Mouse (Mus musculus): ENCODE data around the gene Ntn1. TPM values are rescaled to one million over a fixed set of nuclear protein-coding genes. Genes with fewer than 3 reads are reported as not detected.
A peak's percentile ranks its signal among the peaks of the same experiment; 100 is the strongest.

Gene Ntn1
- total and polyA plus RNA-seq, 3 experiments = 9.9 to 19.9 (median 16.1) TPM

DNA sequence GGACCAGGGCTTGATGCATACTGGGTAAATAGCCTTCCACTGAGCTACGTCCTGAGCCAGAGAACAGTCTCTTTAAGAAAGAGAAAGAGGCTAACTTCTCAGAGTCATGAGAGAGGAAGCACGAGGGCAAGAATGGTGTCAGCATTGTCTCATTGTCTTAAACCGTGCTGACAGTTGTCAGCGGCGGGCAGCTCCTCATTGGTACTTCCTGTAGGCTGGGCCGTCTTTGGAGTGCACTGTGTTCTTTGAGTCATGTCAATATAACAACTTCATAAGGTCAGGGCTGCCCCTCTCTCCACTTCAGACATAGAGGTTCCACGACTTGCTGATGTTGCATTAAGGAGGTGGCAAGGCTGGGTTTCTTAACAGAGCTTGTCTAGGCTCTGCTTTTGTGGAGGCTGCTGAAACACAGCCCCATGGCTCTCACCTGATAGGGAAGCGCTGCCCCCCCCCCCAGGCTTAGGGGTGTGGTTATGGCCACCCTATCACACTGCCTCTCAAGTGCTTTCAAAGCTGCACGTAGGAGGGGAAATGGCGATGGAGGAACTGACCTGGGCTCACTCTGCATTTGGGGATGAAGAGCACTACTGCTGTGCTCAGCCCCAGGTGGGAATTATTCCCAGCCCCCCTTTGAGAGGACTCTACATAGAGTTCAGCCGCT, 6.8 kb upstream of the Ntn1 start:
- no peak for DNase-seq

DNA sequence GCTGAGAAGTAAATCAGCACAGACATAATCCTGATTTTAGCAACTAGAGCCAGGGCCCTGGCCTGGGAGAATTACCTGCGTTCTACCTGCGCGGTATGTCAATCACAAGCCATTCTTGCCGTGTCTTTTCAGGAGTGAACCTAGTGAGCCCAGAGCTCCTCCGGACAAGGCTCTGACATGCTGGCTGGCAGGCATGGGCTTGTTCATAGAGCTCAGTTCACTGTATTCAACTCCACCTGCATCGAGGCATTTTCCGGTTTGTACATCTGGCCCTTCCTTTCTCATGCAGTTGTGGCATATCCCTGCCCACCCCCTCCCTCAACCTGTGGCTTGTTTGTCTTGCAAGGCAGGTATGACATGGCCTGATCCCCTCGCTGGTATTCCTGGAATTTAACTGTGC, 5.0 kb upstream of the Ntn1 start:
- DNase-seq = no peak

DNA sequence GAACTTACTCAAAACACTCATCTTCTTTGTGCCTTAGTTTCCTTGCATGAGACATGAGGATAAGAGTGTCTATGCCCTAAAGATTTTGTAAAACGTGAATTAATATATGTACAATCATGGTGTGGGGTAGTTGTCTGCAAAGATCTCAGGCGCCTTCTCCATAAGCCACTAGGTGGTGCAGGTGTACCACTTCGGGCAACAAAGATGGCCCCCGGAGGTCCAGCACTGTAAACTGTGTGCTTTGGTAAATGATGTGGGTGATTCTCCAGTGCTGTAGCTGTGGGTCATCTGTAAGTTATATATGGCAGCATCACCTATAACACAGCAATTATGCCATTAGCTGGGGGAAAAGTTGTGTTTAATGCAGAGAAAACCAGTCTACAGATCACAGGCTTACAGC, 3.6 kb upstream of the Ntn1 start:
- DNase-seq = no peak

DNA sequence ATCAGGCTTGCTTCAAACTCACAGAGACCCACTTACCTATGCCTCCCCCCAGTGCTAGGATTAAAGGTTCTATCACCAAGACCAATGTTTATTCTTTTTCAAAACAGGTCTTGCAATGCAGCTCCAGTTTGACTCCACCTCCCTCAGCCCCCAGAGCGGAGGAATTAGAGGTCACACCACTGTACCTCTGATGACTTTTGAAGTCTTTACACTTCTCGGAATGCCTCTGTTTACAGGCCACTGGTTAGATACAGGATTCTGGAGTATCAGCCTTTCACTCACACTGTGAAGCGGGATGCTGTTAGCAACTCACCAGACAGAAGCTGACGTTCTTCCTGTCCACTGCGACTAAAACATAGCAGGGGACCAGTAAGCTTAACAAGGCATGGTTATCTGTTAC, 805 bp upstream of the Ntn1 start:
- DNase-seq = no peak

DNA sequence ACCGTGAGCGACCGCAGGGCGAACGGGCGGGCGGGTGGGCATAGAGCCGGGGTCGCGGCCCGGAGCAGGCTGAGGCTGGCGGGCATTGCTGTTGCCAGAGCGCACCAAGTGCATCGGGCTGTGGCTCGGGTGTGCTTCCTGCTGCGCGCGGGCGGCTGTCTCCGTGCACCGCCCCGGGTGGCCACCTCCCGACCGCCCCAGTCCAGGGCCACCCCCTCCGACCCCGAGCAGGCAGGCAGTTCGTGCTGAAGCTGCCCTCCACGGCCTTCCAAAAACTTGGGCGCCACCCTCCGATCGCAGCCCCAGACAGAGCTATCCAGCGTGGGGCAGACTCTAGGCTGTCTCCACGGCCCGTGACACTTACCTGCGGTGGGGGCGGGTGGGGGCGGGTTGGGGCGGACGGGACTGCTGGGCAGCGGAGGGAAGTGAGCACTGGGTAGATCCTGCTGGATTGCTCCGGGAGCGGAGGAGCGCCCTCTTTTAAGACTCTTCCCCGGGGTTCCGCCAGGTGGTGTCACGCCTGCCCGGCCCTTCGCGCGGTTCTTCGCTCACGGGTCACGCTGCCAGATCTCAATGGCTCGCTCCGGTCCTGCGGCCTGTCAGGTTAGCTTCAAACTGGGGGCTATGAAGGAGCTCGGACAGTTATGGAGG, 477 bp downstream of the Ntn1 start:
- peak; percentile 57 for DNase-seq

DNA sequence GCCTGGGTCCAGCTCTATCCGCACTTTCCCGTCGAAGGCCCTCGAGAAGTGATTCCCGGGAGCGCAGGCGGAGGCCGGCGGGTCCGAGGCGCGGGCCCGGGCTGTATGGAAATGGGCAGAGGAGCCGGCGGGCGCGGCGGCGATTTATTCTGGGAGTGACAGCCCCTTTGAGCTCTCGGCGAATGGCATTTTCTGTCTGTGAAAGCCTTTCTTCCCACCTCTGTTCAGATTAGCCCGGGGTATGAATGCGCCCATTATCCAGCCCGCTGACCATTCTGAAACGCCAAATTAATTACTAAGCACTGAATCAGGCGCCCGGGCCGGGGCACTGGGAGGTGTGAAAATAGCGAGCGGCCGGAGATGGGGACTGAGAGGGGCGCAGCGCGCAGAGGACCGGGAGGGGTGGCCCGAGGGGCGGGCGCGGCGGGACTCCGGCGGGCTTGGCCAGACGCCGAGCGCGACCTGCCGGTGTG, 1.0 kb downstream of the Ntn1 start:
- DNase-seq = no peak

DNA sequence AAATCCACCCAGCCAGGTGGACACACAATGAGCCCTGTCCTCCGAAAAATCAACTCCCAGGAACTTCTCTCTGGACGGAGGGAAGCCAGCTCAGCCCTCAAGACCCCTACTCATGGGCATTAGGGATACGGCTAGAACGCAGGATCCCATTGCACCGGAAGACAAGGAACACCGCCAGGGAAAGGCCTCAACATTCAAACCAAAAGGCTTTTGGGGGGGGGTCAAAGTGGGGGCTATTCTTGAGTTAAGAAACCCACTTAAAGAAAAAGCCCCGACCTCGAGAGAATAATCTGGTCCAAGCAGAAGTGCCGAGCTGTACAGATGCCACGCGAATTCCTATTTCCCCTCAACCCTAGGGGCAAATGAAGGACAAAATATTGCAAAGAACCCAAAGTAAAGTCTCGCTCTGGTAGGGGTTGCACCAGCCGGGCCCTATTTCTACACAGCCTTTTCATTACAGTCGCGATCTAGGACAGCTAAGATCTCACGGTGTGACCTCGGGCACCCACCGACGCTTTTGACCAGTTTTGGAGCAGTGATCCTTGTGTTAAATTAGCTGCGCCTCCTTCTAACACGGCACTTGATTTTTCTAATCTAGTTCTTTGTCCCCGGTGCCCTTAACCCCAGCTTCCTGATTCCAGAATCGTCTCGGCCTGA, 1.6 kb downstream of the Ntn1 start:
- DNase-seq = no peak

DNA sequence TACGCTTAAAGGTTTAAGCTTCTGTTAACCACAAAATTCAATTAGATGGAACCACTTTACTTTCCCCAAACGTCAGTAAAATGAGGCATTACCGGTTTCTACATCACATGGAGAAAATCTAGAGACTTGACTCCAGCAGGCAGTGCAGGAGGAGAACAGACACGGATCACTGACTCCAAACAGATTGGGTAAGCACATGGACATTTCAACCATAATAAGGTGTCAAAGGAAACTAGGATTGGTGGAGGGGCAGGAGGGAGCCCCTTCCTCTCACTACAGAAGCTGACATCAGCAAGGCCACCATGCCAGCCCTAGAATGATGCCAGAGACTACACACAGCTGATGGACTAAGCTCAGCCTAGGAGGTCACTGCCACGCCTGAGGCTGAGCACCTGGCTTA, 5.1 kb downstream of the Ntn1 start:
- DNase-seq = no peak

DNA sequence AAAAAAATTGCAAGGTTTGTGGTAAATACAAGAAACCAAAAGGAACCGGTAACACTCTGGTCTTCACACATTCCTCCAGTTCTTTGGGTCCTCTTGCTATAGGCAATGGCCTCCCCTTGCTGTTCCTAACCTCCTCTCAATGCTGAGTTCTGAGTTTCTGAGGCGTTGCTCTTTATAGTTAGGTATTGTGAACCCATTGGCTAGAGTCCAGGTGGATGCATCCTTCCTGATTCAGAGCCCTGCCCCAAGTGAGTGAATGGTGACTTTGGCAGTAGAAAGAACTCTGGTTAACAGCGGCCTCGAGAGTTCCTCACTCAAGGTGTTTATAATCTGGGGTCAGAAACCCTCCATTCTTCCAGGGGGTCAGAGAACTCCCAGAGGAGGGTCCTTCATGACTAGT, 5.9 kb downstream of the Ntn1 start:
- DNase-seq = no peak

DNA sequence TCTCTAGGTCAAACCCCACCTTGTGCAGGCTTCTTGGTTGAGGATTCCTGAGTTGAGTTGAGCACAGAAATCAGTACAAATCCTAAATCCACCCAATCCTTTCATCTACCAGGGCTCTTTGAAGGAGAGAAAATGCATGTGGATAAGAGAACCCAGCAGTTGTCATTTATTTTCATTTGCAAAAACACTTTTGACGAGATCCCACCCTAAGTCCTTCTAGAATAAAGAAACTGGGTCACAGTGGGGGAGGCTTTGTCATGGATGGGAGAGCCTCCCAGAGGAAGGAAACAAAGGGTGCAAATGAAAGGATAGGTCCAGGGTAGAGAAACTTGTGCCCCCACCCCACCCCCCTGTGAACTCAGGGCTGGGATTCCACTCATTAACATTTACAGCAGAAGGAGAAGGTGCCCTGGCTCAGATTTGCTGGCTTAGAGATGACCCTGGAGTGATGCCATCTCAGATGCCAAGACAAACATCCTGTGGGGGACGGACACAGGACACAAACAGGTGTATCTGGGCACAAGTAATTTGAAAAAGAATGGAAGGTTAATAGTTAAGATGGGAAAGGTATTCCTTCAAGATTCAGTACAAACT, 6.6 kb downstream of the Ntn1 start:
- DNase-seq = no peak

DNA sequence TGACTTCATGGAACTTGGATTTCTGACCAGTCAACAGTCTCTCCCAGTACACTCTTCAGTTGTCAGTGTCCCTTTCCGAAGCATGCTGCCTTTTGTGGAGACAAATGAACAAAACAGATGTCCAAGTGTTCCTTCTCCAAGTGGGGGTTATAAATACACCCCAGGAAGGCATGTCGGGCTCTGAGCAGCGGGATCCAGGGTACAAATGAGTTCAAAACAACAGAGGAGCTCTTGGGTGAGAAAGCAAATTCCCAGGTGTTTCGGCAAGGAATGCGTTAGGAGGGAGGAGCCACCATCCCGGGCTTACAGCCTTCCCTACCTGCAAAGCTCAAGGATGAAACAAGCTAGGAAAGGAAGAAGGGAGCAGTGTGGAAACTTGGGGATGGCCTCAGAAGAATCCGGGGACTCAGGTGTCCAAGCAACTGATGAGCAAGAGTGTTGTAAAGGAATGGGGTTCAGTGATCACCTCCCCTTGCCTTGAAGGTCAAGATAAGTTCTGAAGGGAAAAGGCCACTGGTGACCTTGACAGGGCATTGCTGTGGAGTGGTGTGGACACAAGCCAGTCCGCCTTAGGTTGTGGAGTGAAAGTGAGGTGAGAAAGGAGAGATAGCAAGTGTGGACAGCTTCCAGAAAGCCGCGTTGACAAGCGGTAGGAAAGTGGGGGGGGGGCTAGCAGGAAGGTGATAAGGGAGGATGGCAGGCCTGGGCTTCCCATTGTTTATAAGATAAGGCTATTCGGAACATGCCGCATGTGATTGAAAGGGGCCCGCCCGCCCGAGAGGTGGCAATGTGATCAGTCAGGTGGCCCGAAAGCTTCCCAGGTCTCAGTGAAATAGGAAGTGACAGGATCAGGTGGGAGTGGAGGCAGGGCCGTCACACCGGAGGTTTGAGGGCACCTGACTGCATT, 10.0 kb downstream of the Ntn1 start:
- DNase-seq = no peak

DNA sequence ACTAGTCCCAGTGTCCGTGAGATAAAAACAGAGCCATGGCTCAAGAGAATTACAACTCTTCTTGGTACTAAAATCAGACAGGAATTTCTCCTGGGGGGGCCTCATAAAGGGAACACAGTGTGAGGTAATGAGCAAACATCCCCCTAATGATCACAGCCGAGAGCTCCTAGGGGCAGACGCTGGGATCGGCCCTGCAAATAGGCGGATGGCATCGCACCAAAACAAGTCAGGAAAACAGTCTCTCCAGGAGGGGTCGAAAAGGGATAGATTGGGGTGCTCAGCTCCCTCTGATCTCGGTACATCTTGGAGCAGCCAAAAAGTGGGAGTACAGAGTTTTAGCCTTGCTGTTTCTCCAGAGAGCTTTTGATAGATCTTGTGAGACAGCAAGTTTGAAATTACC, 11.0 kb downstream of the Ntn1 start:
- DNase-seq = no peak

DNA sequence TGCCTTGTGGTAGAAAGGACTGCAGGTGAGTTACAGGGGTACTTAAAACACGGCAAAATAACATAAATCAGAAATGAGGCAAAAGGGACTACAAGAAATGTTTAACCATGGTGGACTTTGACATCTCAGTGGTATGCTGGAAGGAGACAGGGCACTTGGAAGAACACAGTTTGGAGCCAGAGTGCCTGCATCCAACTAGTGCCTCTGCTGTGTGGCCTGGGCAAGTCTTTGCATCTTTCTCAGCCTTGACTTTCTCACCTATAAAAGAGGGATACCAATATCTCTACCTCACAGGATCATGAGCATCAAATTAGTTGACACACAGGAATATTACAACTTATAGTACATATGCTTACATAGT, 12.0 kb downstream of the Ntn1 start:
- DNase-seq = no peak

DNA sequence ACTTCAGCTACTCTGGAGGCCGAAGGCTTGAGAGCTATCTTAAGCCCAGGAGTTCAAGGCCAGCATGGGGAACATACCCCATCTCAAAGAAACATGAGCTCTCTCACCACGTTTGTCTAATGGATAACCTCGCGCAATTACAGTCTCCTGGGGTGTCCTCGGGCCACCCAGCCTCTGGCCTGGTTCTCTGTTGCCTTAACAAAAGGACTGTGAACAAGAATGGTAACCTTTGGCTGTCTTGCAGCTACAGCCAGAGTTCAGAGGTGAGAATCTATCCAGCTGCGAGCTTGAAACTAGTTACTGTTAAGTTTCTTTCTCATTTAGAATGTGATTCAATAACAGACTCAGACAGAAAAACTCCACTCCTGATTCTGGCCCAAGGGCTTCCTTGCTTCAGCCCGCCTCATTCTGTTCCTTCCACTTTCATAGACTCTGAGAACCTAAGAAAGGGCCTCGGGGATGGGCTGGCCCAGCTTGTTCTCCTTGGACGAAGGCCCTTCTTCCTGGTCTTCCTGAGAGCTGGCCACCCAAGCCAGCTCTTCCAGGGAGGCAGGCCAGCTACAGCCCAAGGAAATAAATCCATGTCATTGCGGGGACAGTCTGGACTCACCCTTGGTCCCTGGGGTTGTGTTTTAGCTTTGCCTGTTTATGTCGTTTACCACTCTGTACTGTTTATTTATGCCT, 12.5 kb downstream of the Ntn1 start:
- DNase-seq = no peak

DNA sequence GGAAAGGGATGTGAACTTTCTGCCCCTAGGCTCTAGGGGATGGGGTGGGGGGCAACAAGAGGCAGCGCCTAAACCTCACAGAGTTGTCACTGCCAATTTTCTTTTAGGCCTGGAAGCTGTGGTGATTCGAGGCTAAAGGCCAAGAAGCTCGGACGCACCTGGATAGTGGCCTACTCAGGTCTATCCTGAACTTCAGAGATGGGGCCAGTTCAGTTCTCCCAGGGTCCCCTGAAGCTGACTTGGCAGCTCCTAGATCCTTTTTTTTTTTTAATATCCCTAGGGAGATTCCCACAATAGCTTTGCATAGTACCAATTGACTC, 13.2 kb downstream of the Ntn1 start:
- DNase-seq = no peak

DNA sequence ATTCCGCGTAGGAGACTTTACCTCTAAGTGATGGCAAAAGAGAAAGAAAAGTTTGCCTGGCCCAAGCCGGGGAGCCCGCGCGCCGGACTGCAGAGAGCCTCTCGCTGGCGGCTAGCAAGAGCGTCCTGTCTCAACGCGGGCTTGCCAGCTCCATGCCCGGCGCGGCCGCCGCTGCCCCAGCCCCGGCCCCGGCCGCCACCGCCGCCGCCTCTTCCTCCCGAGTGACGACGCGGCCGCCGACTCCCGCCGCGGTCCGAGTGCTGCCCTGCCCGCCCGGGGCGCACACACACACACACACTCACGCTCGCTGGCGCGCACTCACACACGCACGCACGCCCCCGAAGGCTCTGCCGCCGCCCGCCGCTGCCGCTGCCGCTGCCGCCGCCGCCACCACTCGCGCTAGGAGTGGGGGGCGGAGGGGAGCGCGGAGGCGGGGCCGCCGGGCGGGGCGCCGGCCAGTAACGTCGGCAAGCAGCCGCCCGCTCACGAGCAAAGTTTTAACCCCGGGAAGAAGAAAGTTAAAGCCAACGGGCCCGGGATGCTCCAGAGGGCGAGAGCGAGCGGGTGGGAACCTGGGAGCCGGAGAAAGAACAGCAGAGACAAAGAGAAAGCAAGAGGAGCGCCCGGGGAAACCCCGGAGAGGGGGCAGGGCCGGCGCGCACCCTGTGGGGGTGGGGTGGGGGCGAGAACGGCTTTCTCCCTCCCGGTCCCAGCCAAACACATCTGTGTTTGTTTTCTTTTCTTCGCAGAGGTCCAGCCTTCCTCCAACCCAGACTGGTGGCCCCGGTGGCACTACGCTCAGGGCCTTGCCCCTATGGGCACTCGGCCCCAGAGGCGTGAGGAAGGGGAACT, 13.8 kb downstream of the Ntn1 start:
- DNase-seq = peak; percentile 71

DNA sequence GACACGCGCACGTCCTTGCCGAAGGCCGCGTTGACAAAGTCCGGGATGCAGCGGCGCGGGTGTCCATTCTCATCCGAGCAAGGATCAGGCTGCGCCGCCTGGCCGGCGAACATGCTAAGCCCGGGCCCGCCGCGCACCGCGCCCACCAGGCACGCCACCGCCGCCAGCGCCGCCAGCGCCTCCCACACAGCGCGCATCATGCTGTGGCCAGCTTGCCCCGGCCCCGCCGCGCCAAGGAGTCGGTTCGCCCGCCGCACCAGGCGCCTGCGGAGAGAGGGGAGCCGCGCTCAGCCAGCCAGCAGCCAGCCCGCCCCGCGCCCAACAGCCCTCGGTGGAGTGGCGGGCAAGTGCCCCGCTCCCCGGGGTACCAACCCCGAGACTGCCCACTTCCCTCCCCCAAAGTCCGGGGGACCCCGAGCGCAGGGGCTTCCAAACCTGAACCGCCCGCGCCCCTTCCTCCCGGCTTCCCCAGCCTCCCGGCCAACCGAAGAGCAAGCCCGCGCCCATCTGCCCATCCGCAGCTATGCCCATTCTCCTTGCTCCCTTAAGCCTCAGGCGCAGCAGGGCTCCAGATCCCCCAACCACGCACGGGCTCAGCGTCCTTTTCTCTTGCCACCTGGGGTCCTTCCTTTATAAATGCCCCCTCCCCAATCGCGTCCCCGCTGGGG, 14.6 kb downstream of the Ntn1 start:
- DNase-seq = peak; percentile 46

DNA sequence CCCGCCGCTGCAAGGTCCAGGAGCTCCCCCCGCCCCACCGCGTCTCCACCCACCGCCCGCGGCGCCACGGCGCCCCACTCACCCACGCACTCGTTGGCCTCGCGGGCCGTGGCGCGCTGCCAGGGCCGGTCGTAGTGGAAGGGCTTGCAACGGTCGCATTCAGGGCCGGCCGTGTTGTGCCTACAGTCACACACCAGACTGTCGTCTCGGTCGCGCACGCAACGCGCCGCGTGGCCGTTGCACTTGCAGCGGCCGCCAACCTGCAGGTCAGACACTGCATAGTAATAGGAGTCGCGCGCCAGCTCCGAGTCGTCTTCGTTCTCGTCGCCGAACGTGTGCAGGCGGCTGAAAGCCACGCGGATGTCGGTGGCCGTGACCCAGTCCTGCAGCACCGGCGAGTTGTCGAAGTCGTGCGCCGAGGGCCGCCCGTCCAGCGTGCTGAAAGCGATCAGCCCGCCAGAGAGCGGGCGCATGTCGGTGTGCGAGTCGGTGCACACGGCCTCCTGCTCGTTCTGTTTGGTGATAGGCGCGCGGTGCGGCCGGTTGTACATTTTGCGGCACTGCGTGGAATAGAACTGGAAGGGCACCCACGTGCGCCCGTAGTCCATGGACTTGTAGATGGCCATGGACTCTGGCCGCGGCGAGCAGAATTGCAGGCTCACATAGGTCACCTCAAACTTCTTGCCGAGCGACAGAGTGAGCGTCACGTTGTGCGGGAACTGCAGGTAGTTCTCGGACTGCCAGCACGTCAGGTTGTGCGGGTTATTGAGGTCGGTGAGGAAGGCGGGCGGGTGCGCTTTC, 15.4 kb downstream of the Ntn1 start:
- DNase-seq = peak; percentile 50

DNA sequence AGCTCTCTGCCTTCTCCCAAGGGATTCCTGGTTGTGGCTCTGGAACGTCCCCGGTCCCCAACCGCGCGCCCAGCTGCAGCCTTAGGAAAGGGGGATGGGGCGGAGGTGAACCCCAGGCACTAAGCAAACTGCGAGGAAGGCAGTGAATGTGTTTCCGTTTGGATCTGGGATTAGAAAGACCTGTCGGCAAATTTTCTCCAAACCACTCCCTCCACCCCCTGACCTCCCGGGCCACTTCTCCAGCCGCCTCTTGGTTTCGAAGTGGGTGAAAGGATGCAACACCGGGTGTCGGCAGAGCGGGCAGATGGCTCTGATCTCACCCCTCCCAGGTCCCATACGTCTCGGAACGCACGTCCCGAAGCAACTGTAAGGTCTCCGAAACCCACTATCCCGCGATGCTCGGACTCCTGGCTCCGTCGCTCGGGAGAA, 16.0 kb downstream of the Ntn1 start:
- DNase-seq = no peak

Data from adrenal gland, adult 2 months (tissue).